Mouse (Mus musculus) stomach, embryonic 14.5 days (tissue): ENCODE data around the gene Wnt11. TPM values are rescaled to one million over a fixed set of nuclear protein-coding genes. Genes with fewer than 3 reads are reported as not detected.

ENCODE experiments used
- ATAC-seq: fragments of 200-750 bp; cut with Nextera tagmentation; 2 replicates; pipeline ENCODE4 v1.8.0; 2017; ENCODE audit warnings: low read depth, moderate TSS enrichment; ENCODE audit not compliant: insufficient number of reproducible peaks, insufficient read depth, low FRiP score
- H3K27ac ChIP-seq: fragments of 300-500 bp; sonication (generic); 2 replicates; pipeline ENCODE4 v1.5.1; 2014; ENCODE audit warnings: mild to moderate bottlenecking, low read length, moderate library complexity, mixed read lengths
- H3K27me3 ChIP-seq: fragments of 300-500 bp; sonication (generic); 2 replicates; pipeline ENCODE4 v1.6.1; 2014; ENCODE audit warnings: low read length, control low read depth, mixed read lengths; ENCODE audit not compliant: control insufficient read depth, insufficient read depth
- H3K36me3 ChIP-seq: fragments of 300-500 bp; sonication (generic); 2 replicates; pipeline ENCODE4 v1.6.1; 2014; ENCODE audit warnings: mild to moderate bottlenecking, control low read depth, low read length, moderate library complexity, mixed read lengths; ENCODE audit not compliant: control insufficient read depth, insufficient read depth
- H3K4me1 ChIP-seq: fragments of 300-500 bp; sonication (generic); 2 replicates; pipeline ENCODE4 v1.6.1; 2014; ENCODE audit warnings: low read length, control low read depth, mixed read lengths; ENCODE audit not compliant: control insufficient read depth, insufficient read depth
- H3K4me2 ChIP-seq: fragments of 300-500 bp; sonication (generic); replicated peaks from 2 replicates; pipeline ENCODE4 v1.6.1; 2014; ENCODE audit warnings: low read depth, low read length, control low read depth
- H3K4me3 ChIP-seq: fragments of 300-500 bp; sonication (generic); 2 replicates; pipeline ENCODE4 v1.5.1; 2014; ENCODE audit warnings: low read depth, low read length, control low read depth
- H3K9ac ChIP-seq: fragments of 300-500 bp; sonication (generic); replicated peaks from 2 replicates; pipeline ENCODE4 v1.6.1; 2014; ENCODE audit warnings: low read depth, mild to moderate bottlenecking, control low read depth, low read length, moderate library complexity, mixed read lengths
- H3K9me3 ChIP-seq: fragments of 300-500 bp; sonication (generic); 2 replicates; pipeline ENCODE4 v1.6.1; 2016; ENCODE audit warnings: low read depth, low read length, control low read depth; ENCODE audit not compliant: control insufficient read depth
- WGBS: fragments of 180-500 bp; shearing (Covaris S2); extraction: QIAGEN DNeasy Blood & Tissue Kit; methylation state at CpG from one replicate; pipeline ENCODE4 v1.1.7; 2014; 5-methylcytosine and 5-hydroxymethylcytosine counted together
- polyA plus RNA-seq: library from polyadenylated mRNA; unstranded; fragments of >200 nt; fragmentation: Nextera tagmentation; extraction: Ambion mirVana; gene quantifications from 2 replicates; pipeline ENCODE4 v1.2.1, GENCODE M21; 2014

The Wnt11 gene
- polyA plus RNA-seq, 1 experiment from 2014 or later, result 7.2 TPM

GRCm38 (mm10) chr7:98889211-98889610 lies 54.3 kb downstream of the Wnt11 start:
- H3K27me3 ChIP-seq, result no peaks in the 10 kb centered on the region
- H3K4me1 ChIP-seq, result peaks cover 4% of the 10 kb centered on the region
- H3K27ac ChIP-seq, result no peak overlapping the region
- H3K9ac ChIP-seq, result no peak overlapping the region
- no peak overlapping the region for H3K4me3 ChIP-seq
- 64% methylated on average over 7 of the region's 7 CpGs for WGBS
- H3K9me3 ChIP-seq, result no peaks in the 10 kb centered on the region
- H3K4me2 ChIP-seq, result no peak overlapping the region
- peaks cover 6% of the 10 kb centered on the region; the same call in 1 of the 2 replicates for H3K36me3 ChIP-seq
- no peak for ATAC-seq

DNA sequence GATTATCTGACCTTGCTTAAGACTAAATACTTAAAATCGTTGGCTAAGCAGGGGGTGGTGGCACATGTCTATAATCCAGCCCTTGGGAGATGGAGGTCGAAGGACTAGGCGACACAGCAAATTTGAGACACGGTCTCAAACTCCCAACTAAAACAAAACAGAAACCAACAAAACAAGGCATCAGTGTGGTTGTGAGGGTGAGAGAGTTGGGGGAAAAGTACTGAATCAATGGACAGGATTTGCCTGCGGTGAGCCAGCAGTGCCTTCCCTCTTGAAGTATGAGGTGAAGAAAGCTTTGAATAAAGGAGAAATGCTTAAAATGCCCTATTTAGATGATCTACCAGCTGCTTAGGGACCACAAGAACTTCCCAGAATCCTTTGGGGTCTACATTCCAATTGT lies 58.2 kb downstream of the Wnt11 start:
- Histone ChIP-seq H3K9me3 (no peaks in the 10 kb centered on the region), H3K9ac (no peak overlapping the region), H3K27ac (no peak overlapping the region), H3K4me3 (no peak overlapping the region), H3K4me2 (no peak overlapping the region), H3K36me3 (no peaks in the 10 kb centered on the region), H3K4me1 (peaks cover 39% of the 10 kb centered on the region), H3K27me3 (no peaks in the 10 kb centered on the region)
- 90% methylated on average over 5 of the region's 5 CpGs for WGBS
- no peak for ATAC-seq

DNA sequence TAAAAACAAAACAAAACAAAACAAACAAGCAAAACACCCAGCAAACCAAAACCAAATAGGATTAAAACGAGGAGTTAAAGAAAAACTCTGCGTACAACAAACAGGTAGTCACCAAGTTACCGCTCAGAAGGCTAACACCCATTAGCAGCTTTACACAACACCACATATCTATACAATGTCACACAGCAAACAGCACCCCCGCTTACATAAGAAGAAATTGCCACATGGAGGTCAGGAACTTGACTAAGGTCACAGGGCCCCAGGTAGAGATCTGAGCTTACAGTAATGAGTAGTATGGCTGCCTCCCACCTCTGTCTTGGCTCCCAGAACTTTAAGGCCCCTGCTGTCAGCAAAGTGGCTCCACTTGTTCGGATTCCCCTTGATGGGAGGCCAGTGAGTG lies 59.4 kb downstream of the Wnt11 start:
- Histone ChIP-seq H3K36me3 (no peaks in the 10 kb centered on the region), H3K27ac (peak overlapping the region; percentile 29; the same call in 1 of the 2 replicates), H3K4me2 (no peak overlapping the region), H3K27me3 (no peaks in the 10 kb centered on the region), H3K4me1 (peaks cover 49% of the 10 kb centered on the region), H3K9me3 (no peaks in the 10 kb centered on the region), H3K9ac (no peak overlapping the region), H3K4me3 (no peak overlapping the region)
- ATAC-seq, result no peak
- WGBS, result 84% methylated on average over 5 of the region's 5 CpGs

- 38% methylated on average over 5 of the region's 5 CpGs for WGBS
- no peak overlapping the region for H3K9ac ChIP-seq
- no peak overlapping the region for H3K4me3 ChIP-seq
- no peaks in the 10 kb centered on the region for H3K36me3 ChIP-seq
- ATAC-seq, result no peak
- no peaks in the 10 kb centered on the region for H3K9me3 ChIP-seq
- H3K4me1 ChIP-seq, result peaks cover 49% of the 10 kb centered on the region
- H3K27me3 ChIP-seq, result no peaks in the 10 kb centered on the region
- no peak overlapping the region for H3K4me2 ChIP-seq
- peak overlapping the region; percentile 46; the same call in 1 of the 2 replicates for H3K27ac ChIP-seq
Measured at GRCm38 (mm10) chr7:98894768-98895167, 59.9 kb downstream of the Wnt11 start.

DNA sequence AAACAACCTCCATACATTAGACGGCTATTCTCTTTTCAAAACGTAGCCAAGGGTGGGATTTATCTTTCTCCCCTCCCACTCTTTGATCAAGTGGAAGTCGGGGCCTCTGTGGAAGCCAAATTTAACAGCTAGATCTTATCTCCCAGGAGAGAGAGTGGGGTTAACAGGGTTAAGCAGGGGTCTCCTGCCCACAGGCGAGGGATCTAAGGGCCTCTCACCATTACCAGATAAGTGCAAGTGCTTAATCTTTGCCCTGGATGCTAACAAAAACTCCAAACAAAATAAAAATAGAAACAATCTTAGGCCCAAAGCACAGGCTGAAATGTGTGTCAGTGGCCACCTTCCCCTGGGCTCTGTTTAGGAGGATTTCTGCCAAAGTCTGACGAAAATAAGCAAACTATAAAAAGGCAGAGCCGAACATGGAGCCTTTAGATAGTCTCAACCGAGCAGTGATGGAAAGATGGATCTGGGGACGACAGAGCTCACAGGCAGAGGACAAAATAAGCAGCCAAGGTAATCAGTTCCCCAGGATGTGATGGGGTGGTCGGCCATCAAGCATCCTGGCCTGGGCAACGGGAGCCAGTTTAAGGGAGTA lies 60.7 kb downstream of the Wnt11 start:
- Histone ChIP-seq H3K27me3 (no peaks in the 10 kb centered on the region), H3K4me3 (no peak overlapping the region), H3K27ac (peak overlapping the region; percentile 75; the same call in 1 of the 2 replicates), H3K4me1 (peaks cover 56% of the 10 kb centered on the region), H3K9me3 (no peaks in the 10 kb centered on the region), H3K4me2 (no peak overlapping the region), H3K9ac (no peak overlapping the region), H3K36me3 (no peaks in the 10 kb centered on the region)
- 25% methylated on average over 10 of the region's 10 CpGs for WGBS
- no peak for ATAC-seq

DNA sequence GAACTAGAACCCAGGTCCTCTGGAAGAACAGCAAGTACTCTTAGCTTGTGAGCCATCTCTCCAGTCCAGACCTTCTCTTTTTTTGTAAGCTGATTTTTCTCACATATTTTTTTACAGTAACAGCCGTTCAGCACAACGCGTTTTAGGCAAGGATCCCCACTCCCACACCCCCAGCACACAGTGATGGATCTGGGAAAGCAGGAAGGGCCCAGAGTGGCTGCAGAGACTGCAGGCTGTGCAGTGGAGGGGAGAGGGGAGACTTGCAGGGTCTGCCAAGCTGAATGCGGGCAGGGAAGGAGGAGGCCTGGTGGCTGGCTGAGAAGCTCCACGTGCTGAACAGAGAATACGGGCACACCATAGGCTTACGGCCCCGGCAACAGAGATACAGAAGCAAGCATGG lies 62.4 kb downstream of the Wnt11 start:
- H3K27me3 ChIP-seq, result no peaks in the 10 kb centered on the region
- peaks cover 56% of the 10 kb centered on the region for H3K4me1 ChIP-seq
- H3K4me2 ChIP-seq, result no peak overlapping the region
- H3K9ac ChIP-seq, result no peak overlapping the region
- H3K4me3 ChIP-seq, result no peak overlapping the region
- H3K27ac ChIP-seq, result no peak overlapping the region; the same call in 1 of the 2 replicates
- WGBS, result 86% methylated on average over 8 of the region's 8 CpGs
- no peaks in the 10 kb centered on the region for H3K36me3 ChIP-seq
- ATAC-seq, result no peak
- no peaks in the 10 kb centered on the region; the same call in 1 of the 2 replicates for H3K9me3 ChIP-seq

DNA sequence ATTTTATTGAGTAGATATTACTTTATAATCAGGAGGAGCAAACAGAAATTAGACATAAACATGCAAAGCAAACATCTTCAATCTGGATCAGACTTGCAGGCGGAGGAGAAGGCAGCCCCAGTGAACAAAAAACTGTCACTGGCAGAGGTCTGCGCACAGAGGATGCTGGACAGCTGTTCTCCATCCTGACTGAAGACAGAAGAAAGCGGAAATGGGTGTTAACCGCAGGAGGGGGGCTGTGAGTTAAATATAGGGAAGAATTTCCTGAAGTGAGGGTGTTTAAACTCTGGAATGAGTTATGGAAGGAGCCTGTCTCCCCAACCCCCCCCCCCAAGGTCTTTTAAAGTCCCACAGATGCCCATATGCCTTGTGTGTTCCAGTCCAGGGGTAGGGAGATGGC lies 64.9 kb downstream of the Wnt11 start:
- Histone ChIP-seq H3K9ac (no peak overlapping the region), H3K27me3 (no peaks in the 10 kb centered on the region), H3K36me3 (no peaks in the 10 kb centered on the region), H3K4me1 (peaks cover 66% of the 10 kb centered on the region), H3K27ac (peak overlapping the region; percentile 67), H3K9me3 (no peaks in the 10 kb centered on the region; the same call in 1 of the 2 replicates), H3K4me3 (no peak overlapping the region), H3K4me2 (no peak overlapping the region)
- ATAC-seq, result peak; percentile 68
- WGBS, result 39% methylated on average over 4 of the region's 4 CpGs

GRCm38 (mm10) chr7:98901120-98901519 lies 66.2 kb downstream of the Wnt11 start:
- H3K4me3 ChIP-seq, result no peak overlapping the region
- H3K27ac ChIP-seq, result no peak overlapping the region
- H3K9ac ChIP-seq, result no peak overlapping the region
- ATAC-seq, result no peak
- H3K36me3 ChIP-seq, result no peaks in the 10 kb centered on the region
- peaks cover 60% of the 10 kb centered on the region for H3K4me1 ChIP-seq
- no peaks in the 10 kb centered on the region for H3K27me3 ChIP-seq
- H3K4me2 ChIP-seq, result no peak overlapping the region
- WGBS, result 94% methylated on average over 1 of the region's 1 CpGs
- no peaks in the 10 kb centered on the region; the same call in 1 of the 2 replicates for H3K9me3 ChIP-seq

DNA sequence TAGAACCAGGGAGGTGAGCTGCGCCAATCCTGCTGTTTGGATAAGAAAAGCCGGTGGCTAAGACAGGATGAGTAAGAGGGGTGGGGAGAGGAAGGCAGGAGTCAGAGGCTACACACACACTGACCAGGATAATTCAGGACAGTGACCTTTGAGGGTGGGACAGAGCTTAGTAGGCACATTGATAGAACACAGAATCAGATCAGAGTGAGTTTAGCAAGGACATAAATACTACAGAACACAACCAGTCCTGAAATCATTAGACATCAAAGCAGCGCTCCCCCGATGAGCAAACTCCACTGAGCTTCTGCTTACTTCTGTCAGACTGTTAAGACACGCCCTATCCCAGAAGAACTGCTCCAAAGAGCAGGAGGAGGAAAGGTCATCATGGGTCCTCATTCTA lies 69.0 kb downstream of the Wnt11 start:
- H3K4me3 ChIP-seq, result no peak overlapping the region
- peaks cover 39% of the 10 kb centered on the region for H3K4me1 ChIP-seq
- H3K9me3 ChIP-seq, result no peaks in the 10 kb centered on the region; the same call in 1 of the 2 replicates
- no peak overlapping the region for H3K4me2 ChIP-seq
- no peaks in the 10 kb centered on the region for H3K36me3 ChIP-seq
- H3K27ac ChIP-seq, result no peak overlapping the region
- 38% methylated on average over 5 of the region's 5 CpGs for WGBS
- no peaks in the 10 kb centered on the region for H3K27me3 ChIP-seq
- H3K9ac ChIP-seq, result no peak overlapping the region
- no peak for ATAC-seq
